Mouse (Mus musculus) CH12.LX (cell line): ENCODE measurements around the gene Btbd9. TPM values are rescaled to one million over a fixed set of nuclear protein-coding genes. Genes with fewer than 3 reads are reported as not detected.

Experiments
- DNase-seq: peaks from one replicate; pipeline ENCODE4 v3.0.0-alpha.2; 2013; ENCODE audit errors: extremely low read depth
- H3K27ac ChIP-seq: 2 replicates; pipeline ENCODE4 v1.5.1; 2012; ENCODE audit warnings: low read depth, mild to moderate bottlenecking, control low read depth, moderate library complexity; ENCODE audit not compliant: insufficient read depth
- H3K27me3 ChIP-seq: replicated peaks from 2 replicates; pipeline ENCODE3; 2012; ENCODE audit warnings: inconsistent platforms
- H3K36me3 ChIP-seq, 2 experiments: replicated peaks in 1 of 2; 2 replicates each; pipeline versions ENCODE3 to v1.6.1; 2012; ENCODE audit warnings: inconsistent platforms in 1 of 2, low read length in 1 of 2, mild to moderate bottlenecking in 1 of 2, mixed read lengths in 1 of 2, moderate library complexity in 1 of 2; ENCODE audit not compliant: control insufficient read depth in 1 of 2, insufficient read depth in 1 of 2
- H3K4me1 ChIP-seq, 2 experiments: 2 replicates each; pipeline ENCODE4 v1.6.1; 2012; ENCODE audit warnings: inconsistent platforms in 1 of 2, moderate library complexity in 1 of 2; ENCODE audit not compliant: insufficient read depth in 2 of 2, control insufficient read depth in 1 of 2
- H3K4me2 ChIP-seq: 2 replicates; pipeline ENCODE4 v1.6.1; 2012; ENCODE audit warnings: low read depth, mild to moderate bottlenecking, control low read depth; ENCODE audit not compliant: poor library complexity, insufficient read depth, severe bottlenecking
- H3K4me3 ChIP-seq, 3 experiments: fragments of 150-350 bp in 1 of 3; sonication (generic) in 1 of 3; replicated peaks in 1 of 3; 2 replicates each; pipeline versions ENCODE3 to v1.5.1; 2011 to 2012; ENCODE audit warnings: low read depth in 2 of 3, low read length in 2 of 3, mild to moderate bottlenecking in 2 of 3, moderate library complexity in 2 of 3, control low read depth in 1 of 3, improper control_type of control experiment in 1 of 3, inconsistent platforms in 1 of 3, mixed read lengths in 1 of 3; ENCODE audit not compliant: poor library complexity in 1 of 3
- H3K79me2 ChIP-seq: replicated peaks from 2 replicates; pipeline ENCODE4 v1.6.1; 2012; ENCODE audit warnings: mild to moderate bottlenecking, moderate library complexity; ENCODE audit not compliant: control insufficient read depth, poor library complexity, insufficient read depth, severe bottlenecking; ENCODE audit errors: extremely low read depth
- H3K9ac ChIP-seq: 2 replicates; pipeline ENCODE4 v1.6.1; 2012; ENCODE audit warnings: low read depth, mild to moderate bottlenecking, control low read depth, moderate library complexity; ENCODE audit not compliant: insufficient read depth
- H3K9me3 ChIP-seq: replicated peaks from 2 replicates; pipeline ENCODE3; 2012; ENCODE audit warnings: low read length, inconsistent platforms, mixed read lengths
- CHD1 ChIP-seq: IDR thresholded peaks from 2 replicates; pipeline ENCODE4 v1.6.1; 2012; ENCODE audit warnings: low read depth, low read length, improper control_type of control experiment, inconsistent platforms
- CHD2 ChIP-seq: IDR thresholded peaks from 2 replicates; pipeline ENCODE4 v1.6.1; 2011; ENCODE audit warnings: low read length, improper control_type of control experiment
- CTCF ChIP-seq, 2 experiments: IDR thresholded peaks in 1 of 2; conservative IDR thresholded peaks in 1 of 2; 2 replicates each; pipeline ENCODE4 v1.5.1; 2011 to 2012; ENCODE audit warnings: low read depth in 2 of 2, low read length in 2 of 2, improper control_type of control experiment in 1 of 2, inconsistent platforms in 1 of 2, mild to moderate bottlenecking in 1 of 2, moderate library complexity in 1 of 2
- ELF1 ChIP-seq: IDR thresholded peaks from 2 replicates; pipeline ENCODE4 v1.6.1; 2014; ENCODE audit warnings: low read depth, mild to moderate bottlenecking, inconsistent platforms, low read length, improper control_type of control experiment
- EP300 ChIP-seq: IDR thresholded peaks from 2 replicates; pipeline ENCODE4 v1.6.1; 2011; ENCODE audit warnings: low read length, improper control_type of control experiment
- HCFC1 ChIP-seq: IDR thresholded peaks from 2 replicates; pipeline ENCODE4 v1.6.1; 2012; ENCODE audit warnings: low read depth, mild to moderate bottlenecking, inconsistent platforms, low read length, improper control_type of control experiment
- JUND ChIP-seq: conservative IDR thresholded peaks from 2 replicates; pipeline ENCODE4 v1.6.1; 2011; ENCODE audit warnings: low read depth, low read length, improper control_type of control experiment
- KAT2A ChIP-seq: IDR thresholded peaks from 2 replicates; pipeline ENCODE4 v1.6.1; 2012; ENCODE audit warnings: low read length, improper control_type of control experiment, inconsistent platforms; ENCODE audit not compliant: insufficient replicate concordance
- MAFK ChIP-seq: IDR thresholded peaks from 2 replicates; pipeline ENCODE4 v1.6.1; 2011; ENCODE audit warnings: low read length, improper control_type of control experiment; ENCODE audit not compliant: insufficient replicate concordance
- MXI1 ChIP-seq: IDR thresholded peaks from 2 replicates; pipeline ENCODE4 v1.6.1; 2011; ENCODE audit warnings: mild to moderate bottlenecking, low read depth, low read length, improper control_type of control experiment
- NRF1 ChIP-seq: IDR thresholded peaks from 2 replicates; pipeline ENCODE4 v1.6.1; 2014; ENCODE audit warnings: low read depth, mild to moderate bottlenecking, inconsistent platforms, low read length, improper control_type of control experiment, moderate library complexity
- RAD21 ChIP-seq: IDR thresholded peaks from 2 replicates; pipeline ENCODE4 v1.6.1; 2011; ENCODE audit warnings: low read depth, mild to moderate bottlenecking, low read length, improper control_type of control experiment, moderate library complexity
- SMC3 ChIP-seq: IDR thresholded peaks from 2 replicates; pipeline ENCODE4 v1.6.1; 2011; ENCODE audit warnings: low read depth, low read length, improper control_type of control experiment
- TBP ChIP-seq: conservative IDR thresholded peaks from 2 replicates; pipeline ENCODE4 v1.6.1; 2011; ENCODE audit warnings: low read depth, low read length, improper control_type of control experiment
- TCF12 ChIP-seq: IDR thresholded peaks from 2 replicates; pipeline ENCODE4 v1.6.1; 2014; ENCODE audit warnings: low read depth, mild to moderate bottlenecking, inconsistent platforms, low read length, improper control_type of control experiment
- USF1 ChIP-seq: IDR thresholded peaks from 2 replicates; pipeline ENCODE4 v1.6.1; 2014; ENCODE audit warnings: low read depth, mild to moderate bottlenecking, inconsistent platforms, low read length, improper control_type of control experiment
- ZKSCAN1 ChIP-seq: IDR thresholded peaks from 2 replicates; pipeline ENCODE4 v1.6.1; 2012; ENCODE audit warnings: low read depth, inconsistent platforms, low read length, improper control_type of control experiment, borderline replicate concordance
- ZMIZ1 ChIP-seq: IDR thresholded peaks from 2 replicates; pipeline ENCODE4 v1.6.1; 2012; ENCODE audit warnings: low read depth, mild to moderate bottlenecking, inconsistent platforms, low read length, improper control_type of control experiment
- ZNF384 ChIP-seq: IDR thresholded peaks from 2 replicates; pipeline ENCODE4 v1.6.1; 2012; ENCODE audit warnings: low read depth, low read length, improper control_type of control experiment, inconsistent platforms
- dilution Hi-C: fragments of 300-500 bp; cut with MboI; formaldehyde crosslinking; loops from 2 replicates; pipeline ENCODE4 v1.14.3; 2020; ENCODE audit warnings: low sequenced_read_pairs; ENCODE audit not compliant: extremely low pct_unique_long_range_greater_than_20kb, extremely low pct_ligation_motif_present
- in situ Hi-C: fragments of 300-500 bp; cut with MboI; formaldehyde crosslinking; loops from 3 replicates; pipeline ENCODE4 v1.14.3; 2019; ENCODE audit warnings: low sequenced_read_pairs, low pct_ligation_motif_present, low pct_unique_long_range_greater_than_20kb, mixed read lengths
- polyA plus RNA-seq: library from polyadenylated mRNA; unstranded; fragments of >175 nt; gene quantifications from 2 replicates; pipeline ENCODE4 v1.2.1, GENCODE M21; 2012; ENCODE audit warnings: low read depth; ENCODE audit not compliant: insufficient read length
- total RNA-seq, 2 experiments: library from RNA; depleted of rRNA; stranded (reverse); fragments of 300-350 nt in 1 of 2; fragments of >200 nt in 1 of 2; gene quantifications; 2 replicates each; pipeline ENCODE4 v1.2.3; 2012 to 2014

The Btbd9 gene
- total and polyA plus RNA-seq, 3 experiments: 19.3 to 25.4 (median 20.0) TPM

GRCm38 (mm10) chr17:30195591-30196183 is 380.6 kb downstream of the Btbd9 start:
- H3K79me2 ChIP-seq: no peaks in the 10 kb centered on the region
- TF ChIP-seq ZKSCAN1: no peak
- TF ChIP-seq MAFK: no peak
- TF ChIP-seq CHD1: no peak
- no peak for TF ChIP-seq NRF1
- TF ChIP-seq ZMIZ1: no peak
- no peak for TF ChIP-seq KAT2A
- no peak for TF ChIP-seq SMC3
- TF ChIP-seq EP300: no peak
- TF ChIP-seq TBP: no peak
- no peak for TF ChIP-seq TCF12
- TF ChIP-seq HCFC1: no peak
- TF ChIP-seq ZNF384: no peak
- TF ChIP-seq USF1: no peak
- no peaks in the 10 kb centered on the region for H3K27me3 ChIP-seq
- peaks cover 8 to 23% of the 10 kb centered on the region in 2 experiments for H3K4me1 ChIP-seq
- no peak overlapping the region for H3K4me3 ChIP-seq
- DNase-seq: no peak
- no peak overlapping the region for H3K27ac ChIP-seq
- no peak overlapping the region for H3K4me2 ChIP-seq
- dilution Hi-C loops (no loop called here), in situ Hi-C loops (no loop called here)
- H3K9ac ChIP-seq: no peak overlapping the region
- peaks cover 19 to 85% of the 10 kb centered on the region in 2 experiments for H3K36me3 ChIP-seq
- H3K9me3 ChIP-seq: no peaks in the 10 kb centered on the region

- no peak overlapping the region for H3K27ac ChIP-seq
- no peak for DNase-seq
- H3K36me3 ChIP-seq: peaks cover 19 to 85% of the 10 kb centered on the region in 2 experiments
- H3K9me3 ChIP-seq: no peaks in the 10 kb centered on the region
- H3K79me2 ChIP-seq: no peaks in the 10 kb centered on the region
- no peaks in the 10 kb centered on the region for H3K27me3 ChIP-seq
- dilution Hi-C loops: no loop called here
- no peak overlapping the region for H3K9ac ChIP-seq
- TF ChIP-seq NRF1 (no peak), ZMIZ1 (no peak), RAD21 (peak; percentile 23), CTCF (conservative IDR thresholded peaks at IDR 0.05 in 1 of 2, IDR thresholded peaks at IDR 0.05 in 1 of 2; ENCODE audit: low read depth in 2 of 2, low read length in 2 of 2) (peak in 1 of 2 experiments; percentile 10; a peak in 1 of 4 replicates), ELF1 (no peak), MAFK (no peak), JUND (no peak), EP300 (no peak), MXI1 (no peak), CHD2 (no peak), ZKSCAN1 (no peak), KAT2A (no peak)
- H3K4me1 ChIP-seq: peaks cover 8 to 20% of the 10 kb centered on the region in 2 experiments
- no peak overlapping the region for H3K4me3 ChIP-seq
- H3K4me2 ChIP-seq: no peak overlapping the region
- in situ Hi-C loops: no loop called here
These were observed 381.5 kb downstream of the Btbd9 start for GRCm38 (mm10) chr17:30194629-30195445.
